Mouse (Mus musculus): ENCODE measurements at regions not wholly inside any gene's neighbourhood (a gene's known extent, or its start where the extent isn't known, plus 50 kb on each side); places are given as distances from the start of the nearest gene placed in this dataset.

DNA sequence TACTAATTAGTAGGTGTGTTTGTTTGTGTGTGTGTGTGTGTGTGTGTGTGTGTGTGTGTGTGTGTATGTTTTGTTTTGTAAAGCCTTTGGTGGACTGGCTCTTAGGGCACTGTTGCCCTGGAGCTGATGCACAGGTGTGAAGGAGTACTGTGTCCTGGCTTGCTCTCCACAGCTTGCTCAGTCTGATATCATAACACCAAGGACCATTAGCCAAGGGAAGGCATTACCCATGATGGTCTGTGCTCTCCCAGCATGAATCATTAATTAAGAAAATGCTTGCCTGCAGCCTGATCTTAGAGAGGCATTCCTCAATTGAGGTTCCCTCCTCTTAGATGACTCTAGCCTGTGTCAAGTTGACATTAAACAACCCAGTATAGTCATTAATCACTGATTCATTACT lies 54.7 kb downstream of the Spry2 start:
- DNase-seq (ENCODE audit: low spot score): no peak

DNA sequence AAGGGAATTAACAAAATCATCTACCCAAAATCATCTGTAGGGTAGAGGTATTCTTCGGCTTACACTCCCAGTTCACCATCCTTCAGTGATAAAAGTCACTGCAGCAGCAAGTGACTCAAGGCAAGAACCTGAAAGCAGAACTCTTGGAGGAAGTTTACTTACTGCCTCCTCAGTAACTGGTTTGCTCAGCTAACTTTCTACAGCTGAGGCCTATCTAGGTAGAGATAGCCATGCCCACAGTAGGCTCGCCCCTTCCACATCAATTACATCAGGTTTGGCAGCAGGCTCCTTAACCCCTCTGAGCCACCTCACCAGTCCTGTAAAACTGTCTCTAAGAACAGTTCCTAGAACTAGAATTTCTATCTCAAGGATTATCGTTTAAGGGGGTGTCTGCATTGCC lies 59.1 kb downstream of the Spry2 start:
- no peak for DNase-seq (ENCODE audit: low spot score)

DNA sequence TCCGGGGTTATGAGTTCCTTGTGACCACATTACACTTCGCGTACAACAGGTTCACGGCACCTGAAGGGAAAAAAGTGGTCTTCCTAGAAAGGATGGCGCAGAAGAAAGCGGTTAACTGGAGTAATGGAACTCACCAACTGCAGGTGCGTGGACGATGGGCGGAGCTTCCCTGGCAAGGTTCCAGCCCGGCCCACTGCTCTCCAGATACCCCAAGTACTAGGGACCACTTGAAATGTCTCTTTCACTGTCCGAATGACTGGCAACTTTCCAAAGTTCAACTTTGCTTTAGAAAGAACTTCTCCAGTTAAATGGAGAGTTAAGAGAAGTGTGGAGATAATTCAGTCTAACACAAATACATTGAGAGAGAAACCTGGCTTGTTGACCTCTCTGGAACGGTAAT lies 65.9 kb downstream of the Spry2 start:
- peak; percentile 48 for DNase-seq (ENCODE audit: low spot score)

DNA sequence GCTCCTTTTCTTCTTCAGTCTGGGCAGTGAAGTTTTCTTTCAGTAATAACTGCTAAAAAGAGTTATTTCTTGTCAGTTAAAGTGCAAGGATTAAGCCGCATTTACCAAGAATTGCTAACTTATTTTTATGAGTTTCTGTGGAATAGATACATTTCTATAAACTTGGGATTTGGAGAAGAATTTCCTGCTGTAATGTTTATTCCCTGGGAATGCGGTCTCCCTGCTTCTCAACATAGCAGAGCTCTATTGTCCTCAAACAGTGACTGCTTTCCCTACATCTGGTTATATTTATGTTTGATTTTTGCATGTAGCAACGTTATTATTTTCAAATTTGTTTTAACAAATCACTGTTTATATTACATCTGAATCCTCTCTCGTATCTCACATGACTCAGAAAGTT lies 66.3 kb downstream of the Spry2 start:
- no peak for DNase-seq (ENCODE audit: low spot score)

DNA sequence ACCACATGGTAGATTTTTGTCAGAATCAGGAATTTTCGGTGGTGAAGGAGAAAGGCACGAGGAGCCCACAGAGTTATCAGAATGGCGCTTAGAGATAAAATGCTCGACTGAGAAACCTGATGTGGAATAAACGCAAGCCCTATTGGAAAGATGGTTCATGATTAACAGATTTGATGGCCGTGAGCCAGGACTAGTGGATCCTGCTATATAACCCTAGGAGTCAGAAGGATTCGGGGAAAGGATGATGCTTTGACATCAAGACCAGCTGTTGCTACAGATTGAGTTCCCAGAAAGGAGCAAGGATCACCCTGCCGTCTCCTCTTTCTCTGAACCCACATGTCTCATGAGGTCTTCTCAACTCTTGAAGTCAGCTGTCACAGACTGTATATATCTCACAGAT lies 73.5 kb downstream of the Spry2 start:
- DNase-seq (ENCODE audit: low spot score): no peak

DNA sequence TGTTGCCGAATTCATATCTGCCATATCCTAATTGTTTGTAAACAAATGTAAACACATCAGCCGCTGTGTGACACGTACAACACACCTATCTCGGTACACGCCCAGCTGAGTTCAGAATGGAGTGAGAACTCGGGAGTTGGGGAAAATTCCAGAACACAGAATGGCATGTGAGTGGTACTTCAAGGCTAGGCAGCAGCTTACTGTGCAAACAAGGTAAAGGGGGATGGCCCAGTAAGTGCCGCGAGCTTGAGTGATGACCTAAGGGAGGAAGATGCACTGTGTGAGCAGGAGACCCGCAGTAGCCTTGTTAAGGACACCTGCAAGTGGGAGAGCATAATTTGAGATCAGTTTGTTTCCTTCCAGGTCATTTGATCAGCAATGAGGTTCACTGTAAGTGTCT lies 74.0 kb downstream of the Spry2 start:
- peak; percentile 69 for DNase-seq (ENCODE audit: low spot score)

DNA sequence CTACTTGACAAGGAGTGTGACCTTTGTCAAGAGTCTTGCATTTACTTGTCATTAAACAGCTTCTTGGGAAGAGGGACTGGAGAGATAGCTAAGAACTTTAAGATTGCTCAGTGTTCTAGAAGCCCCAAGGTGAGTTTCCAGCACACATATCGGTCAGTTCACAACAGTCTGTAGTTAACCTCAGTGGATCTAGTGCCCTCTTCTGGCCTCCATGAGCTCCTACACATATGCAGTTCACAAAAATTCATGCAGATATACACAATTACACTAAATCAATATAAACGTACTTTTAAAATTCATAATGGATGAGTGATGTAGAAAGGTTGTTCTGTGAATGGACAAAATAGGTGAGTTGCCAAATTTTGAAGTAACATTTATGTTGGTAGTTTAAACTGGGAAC lies 77.1 kb downstream of the Spry2 start:
- DNase-seq (ENCODE audit: low spot score): no peak

DNA sequence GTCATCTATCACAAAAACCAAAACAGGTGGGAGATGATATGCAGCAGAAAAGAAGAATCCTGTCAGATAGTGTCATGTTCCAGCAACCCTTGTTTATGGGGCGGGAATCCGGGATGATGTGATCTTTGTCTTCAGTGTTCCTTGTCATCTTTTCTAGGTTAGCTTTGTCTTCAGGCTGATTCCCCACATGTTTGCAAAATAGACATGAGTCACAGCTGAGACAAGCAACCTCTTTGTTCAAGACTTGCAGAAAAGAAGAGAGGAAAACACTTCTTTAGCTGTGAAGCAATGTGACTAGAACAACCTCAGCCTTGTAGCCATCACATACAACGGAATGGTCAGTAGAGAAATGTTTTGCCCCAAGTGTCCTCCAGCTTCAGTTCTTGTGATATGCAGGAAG lies 77.8 kb downstream of the Spry2 start:
- no peak for DNase-seq (ENCODE audit: low spot score)

DNA sequence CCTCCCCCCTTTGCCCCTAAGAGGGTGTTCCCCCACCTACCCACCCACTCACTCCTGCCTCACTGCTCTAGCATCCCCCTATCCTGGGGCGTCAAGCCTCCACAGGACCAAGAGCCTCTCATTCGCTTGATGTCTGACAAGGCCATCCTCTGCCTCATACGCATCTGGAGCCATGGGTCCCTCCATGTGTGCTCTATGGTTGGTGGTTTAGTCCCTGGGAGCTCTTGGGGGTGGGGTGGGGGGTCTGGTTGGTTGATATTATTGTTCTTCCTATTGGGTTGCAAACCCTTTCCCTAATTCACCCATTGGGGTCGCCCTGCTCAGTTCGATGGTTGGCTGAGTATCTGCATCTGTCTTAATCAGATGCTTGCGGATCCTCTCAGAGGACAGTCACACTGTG lies 79.1 kb downstream of the Spry2 start:
- DNase-seq (ENCODE audit: low spot score): no peak

DNA sequence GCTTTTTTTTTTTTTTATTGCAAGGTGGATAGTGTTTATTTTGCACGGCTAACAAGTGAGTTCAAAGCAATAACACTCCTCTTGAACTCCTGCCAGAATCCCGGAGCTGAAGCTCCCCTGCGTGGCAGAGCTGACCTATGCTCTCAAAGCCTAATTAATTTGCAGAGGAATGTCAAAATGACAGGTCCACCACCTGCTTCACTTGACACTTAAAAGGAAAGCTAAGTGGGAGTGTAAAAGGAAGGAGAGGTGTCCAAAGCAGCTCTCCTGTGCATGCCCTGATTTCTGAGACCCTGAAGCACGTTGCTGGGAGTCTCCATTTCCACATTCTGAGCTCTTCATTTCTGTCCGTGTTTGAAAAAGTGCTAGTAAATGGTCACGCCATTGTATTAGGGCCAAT lies 80.8 kb downstream of the Spry2 start:
- peak; percentile 26 for DNase-seq (ENCODE audit: low spot score)

DNA sequence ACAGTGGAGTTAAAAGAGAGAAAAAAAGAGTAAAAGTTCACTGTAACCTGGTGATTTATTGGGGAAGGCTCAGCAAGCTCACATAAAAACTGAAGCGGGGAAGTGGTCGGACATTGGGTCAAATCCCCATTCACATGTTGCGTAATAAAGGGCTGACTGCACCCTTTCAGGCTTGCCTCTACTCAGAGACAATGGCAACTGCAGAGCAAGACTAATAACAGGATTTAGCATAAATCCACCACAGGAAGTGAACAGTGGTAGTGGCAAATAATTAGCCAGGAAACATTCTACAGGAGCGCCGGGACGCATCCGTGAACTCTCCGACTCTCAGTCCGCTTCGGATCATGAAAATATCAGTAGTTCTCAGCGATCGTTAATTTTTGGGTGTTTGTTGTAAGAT lies 81.3 kb downstream of the Spry2 start:
- DNase-seq (ENCODE audit: low spot score): no peak

DNA sequence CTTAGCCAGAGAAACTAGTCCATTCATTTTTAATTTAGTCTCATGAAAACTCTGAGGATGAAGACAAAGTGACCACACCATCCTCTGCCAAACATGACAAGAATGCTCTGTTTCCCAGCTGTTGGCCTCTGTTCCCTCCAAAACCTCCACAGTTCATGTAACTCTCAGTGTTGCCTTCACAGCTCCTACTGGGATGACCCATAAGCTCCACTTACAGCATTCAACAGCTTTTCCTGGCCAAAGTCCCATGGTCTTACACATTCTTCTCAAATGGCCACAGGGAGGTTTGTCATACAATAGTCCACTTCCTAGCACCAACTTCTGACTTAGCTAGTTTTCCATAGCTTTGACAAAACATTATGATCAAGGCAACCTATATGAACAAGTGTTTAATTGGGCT lies 83.0 kb downstream of the Spry2 start:
- no peak for DNase-seq (ENCODE audit: low spot score)

DNA sequence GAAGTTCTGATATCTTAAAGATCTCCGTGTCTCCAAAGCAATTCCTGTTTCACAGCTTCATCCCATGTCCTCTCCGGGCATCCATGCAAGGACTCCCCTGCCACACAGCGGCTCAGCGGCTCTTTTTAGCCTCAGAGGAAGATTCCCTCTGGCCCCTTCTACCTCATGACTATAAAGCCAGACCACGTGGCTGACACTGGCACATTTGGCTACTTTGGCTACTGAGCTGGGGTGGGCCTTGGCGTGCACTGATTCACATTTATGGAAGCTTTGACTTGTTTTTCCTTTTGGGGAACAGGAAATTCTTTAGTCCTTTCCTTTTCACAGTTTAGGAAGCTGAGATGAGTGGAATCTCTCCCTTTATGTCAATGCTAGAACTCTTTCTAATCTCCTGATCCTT lies 83.5 kb downstream of the Spry2 start:
- DNase-seq (ENCODE audit: low spot score): no peak

DNA sequence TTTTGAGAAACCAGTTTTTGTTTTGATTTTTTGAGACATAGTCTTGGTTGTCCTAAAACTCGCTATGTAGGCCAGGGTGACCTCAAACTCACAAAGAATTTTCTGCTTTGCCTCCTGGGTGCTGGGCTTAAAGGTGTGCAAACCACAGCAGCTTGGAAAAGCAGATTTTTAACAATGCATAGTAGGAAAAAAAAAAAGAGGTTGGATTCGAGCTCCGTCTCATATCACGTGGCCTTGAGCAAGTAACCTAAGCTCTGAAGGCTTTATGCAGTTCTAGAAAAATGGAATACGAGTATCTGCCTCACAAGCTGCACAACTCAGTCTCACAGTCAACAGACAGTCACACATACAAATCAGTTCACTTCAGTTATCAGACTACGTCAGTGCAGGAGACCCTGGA lies 90.9 kb downstream of the Spry2 start:
- no peak for DNase-seq (ENCODE audit: low spot score)

DNA sequence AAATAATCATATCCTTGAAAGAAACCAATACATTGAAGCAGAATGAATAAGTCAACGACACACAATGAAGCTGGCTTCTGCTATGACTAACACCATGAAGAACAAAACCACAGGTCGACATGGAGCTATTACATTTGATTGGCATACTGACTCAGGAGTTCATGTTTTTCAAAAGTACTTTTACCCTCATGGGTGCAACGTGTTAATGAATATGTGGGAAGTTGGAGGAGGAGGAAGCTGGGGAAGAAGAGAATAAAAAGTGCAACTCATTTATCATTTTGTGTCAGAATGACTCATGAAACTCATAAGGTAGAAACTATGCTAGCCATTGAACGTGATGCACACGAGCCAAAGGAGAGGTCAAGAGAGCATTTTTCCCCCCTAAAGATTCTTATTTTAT lies 91.3 kb downstream of the Spry2 start:
- DNase-seq (ENCODE audit: low spot score): no peak

DNA sequence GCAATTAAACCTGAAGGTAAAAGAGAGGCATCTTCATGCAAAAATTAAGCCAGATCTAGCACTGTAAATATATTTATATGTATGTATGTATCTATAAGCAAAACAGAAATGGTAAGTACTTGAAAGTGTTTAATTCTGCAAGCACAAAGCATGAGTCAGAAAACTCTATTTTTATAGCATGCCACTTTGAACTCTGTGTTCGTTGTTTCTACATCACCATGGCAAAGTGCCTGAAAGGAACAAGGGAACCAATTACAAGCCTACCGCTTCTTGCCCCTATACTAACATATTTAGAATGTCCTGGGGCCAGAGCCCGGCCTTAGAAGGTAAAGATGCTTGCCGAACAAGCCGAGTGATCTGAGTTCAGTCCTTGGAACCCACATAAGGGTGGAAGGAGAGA lies 91.9 kb downstream of the Spry2 start:
- DNase-seq (ENCODE audit: low spot score): no peak

DNA sequence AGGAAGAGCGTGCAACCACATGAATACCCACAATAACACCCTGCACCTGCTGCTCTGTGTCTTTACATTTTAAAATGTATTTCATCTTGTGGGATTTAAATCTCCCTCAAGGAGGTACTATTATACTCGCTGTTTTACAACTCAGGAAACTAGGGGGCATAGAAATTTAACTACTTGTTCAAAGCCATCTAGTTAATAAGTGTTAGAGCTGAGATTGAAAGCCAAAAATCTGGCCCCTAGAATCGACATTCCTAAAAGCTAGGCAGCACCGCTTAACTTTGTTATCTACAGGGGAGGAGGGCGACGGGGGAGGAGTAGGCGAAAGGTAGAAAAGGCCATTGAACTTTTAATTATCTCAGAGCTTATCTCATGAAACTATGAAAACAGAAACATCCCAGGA lies 93.3 kb downstream of the Spry2 start:
- no peak for DNase-seq (ENCODE audit: low spot score)

DNA sequence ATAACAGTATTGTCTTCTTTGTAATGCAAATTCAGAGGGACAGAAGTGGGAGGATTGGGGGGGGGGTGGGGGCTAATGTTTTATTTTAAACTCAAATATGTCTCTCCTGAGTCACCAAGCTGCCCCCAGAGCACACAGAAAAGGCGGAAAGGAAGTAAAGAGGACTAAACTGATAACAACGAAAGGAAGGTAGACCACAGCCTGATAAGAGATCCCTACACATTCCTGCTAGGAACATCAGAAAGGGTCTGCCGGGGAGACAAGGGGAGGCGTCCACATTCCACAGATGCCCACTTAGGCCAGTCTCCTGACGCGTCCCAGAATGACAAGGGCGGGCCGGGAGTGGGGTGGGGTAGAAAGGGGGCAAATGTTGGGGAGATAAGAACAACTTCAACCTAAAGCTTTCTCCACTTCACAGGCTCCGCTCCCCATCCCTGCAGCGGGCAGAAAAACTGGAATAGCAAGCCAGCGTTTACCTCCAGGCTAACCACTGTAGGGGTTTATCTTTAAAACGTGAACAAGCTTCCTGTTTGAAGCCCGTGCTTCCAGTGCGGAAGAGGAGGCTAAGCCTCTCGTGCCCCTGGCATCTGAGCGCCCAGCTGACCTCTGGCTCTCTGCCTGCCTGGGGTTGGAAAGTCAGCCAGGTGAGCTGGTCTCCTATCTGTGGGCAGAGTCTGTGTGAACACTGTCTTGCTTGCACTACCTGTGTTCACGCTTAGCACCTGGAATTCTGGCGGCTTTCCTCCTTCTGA lies 93.9 kb downstream of the Spry2 start:
- peak; percentile 65 for DNase-seq (ENCODE audit: low spot score)

DNA sequence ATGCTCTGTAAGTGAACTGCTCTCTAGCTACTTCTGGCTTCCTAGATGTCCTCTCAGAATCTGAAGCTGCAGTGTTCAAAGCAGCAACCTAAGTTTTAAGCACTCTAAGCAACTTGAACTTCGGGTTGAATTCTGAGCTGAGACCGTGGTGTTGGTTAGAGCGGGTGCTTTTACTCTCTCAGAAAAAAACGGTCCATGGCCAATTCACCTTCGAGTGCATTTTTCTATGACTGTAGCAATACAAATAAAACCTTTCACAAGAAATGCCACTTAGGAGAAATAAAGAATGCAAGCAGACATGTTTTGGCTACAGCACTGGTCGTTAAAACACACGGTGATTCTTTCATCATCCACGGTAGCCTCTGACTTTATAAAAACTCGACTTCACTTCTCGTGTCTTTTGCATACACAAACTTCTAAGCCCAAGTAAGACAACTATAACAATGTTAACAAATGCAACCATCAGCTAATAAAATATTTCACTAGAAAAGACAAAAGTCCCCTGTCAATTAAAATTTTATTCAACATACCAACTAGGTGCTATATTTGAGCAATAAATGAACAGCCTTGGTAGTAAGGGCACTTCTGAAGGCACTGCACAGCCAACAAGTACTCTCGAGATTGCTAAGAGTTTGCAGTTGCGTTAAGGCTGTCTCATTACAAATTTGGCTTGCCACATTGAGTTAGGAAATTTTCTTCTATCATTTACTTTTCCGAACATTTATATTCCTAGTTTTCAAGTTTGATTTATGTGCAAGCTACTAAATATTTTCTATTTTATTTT lies 96.3 kb downstream of the Spry2 start:
- DNase-seq (ENCODE audit: low spot score): peak; percentile 74

DNA sequence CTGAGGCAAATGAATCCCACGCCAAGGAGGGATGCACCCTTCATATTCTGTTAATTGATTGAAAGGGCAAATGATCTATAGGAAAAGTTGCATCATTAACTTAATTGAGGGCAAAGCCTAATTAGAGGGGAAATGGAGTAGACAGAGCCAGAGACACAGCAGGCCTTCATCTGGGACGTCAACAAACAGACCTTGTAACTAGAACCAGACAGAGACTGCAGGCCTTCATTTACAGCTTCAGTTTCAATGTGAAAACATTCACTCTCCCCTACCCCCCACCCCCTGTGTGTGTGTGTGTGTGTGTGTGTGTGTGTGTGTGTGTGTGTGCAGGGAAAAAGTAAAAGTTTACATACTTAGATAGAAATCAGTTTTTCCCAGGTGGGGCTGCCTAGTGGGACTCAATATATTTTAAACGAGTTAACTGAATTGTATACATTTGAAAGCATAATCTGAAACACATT lies 97.2 kb downstream of the Spry2 start:
- no peak for DNase-seq (ENCODE audit: low spot score)

DNA sequence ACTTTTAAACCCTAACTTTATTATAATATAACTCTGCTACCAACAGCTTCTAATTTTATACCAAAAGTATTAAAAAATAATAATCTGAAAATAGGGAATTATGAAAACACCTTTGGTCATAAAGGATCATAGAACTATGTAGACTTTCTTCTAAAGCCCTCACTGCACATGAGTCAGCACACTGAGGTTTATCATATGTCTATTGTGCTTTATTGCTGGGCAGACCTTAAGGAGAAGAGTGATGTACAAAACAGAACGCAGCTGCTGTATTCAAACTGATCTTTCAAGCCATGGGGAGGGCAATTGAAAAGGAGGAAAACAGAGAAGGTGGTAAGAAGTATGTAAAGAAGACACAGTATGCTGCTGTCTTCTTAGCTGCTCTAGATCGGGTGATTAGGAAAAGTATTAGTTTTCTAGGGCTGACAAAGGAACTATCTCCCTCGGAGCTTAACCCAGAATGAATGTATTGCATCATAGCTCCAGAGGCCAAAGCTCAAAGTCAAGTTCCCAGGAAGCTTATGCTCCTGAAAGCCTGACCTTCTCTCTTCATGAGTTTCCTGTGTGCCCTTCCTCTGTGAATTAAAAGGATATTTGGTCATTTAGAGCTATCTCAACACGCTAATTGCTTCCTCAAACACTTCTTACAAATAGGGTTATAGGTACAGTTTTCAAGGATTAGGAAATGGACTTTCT lies 103.5 kb downstream of the Spry2 start:
- DNase-seq (ENCODE audit: low spot score): no peak

DNA sequence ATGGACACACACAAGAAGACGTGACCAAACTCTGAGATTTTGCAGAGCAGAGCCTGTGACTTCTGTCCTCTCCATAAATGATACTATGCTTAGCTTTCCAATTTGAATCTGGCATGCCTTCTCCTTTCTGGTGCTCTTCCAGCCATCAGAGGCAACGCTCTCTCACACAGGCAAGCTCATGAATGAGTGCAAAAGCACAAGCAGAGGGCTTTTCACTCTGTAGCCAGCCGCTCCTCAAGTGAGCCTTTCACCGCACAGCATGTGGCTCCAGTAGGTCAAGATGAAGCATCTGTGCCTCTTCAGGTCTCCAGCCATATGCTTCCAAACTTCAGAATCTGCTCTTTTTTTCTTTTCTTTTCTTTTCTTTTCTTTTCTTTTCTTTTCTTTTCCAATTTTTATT lies 106.2 kb downstream of the Spry2 start:
- no peak for DNase-seq (ENCODE audit: low spot score)

DNA sequence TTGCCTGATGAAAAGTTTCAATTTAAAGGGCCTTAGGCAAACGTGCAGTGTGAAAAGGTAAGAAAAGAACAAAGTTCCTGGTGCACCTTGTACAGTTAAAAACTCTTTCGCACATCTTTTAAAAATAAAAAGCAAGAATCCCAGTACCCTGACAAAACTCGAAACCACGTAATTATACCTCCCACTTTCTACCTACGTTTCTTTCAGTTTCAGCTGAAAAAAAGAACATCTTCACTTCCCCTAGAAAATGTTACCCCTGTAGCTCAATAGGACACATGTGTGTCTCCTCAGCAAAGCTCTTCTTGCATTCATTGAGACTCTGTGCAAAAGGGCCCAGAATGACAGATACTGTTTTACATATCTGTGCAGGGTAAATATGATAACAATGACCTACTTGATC lies 113.2 kb downstream of the Spry2 start:
- DNase-seq (ENCODE audit: low spot score): no peak
